Mouse (Mus musculus) CH12.LX (cell line): Measurements from ENCODE around the gene Ormdl2. TPM values are rescaled to one million over a fixed set of nuclear protein-coding genes. Genes with fewer than 3 reads are reported as not detected.
"Not testable (repeated sequence)": the region's sequence is repeated elsewhere in the genome, so short reads cannot be mapped to it uniquely, and the experiment has no call there.

Experiments
- DNase-seq: peaks from one replicate; pipeline ENCODE4 v3.0.0-alpha.2; 2013; ENCODE audit errors: extremely low read depth
- H3K27ac ChIP-seq: 2 replicates; pipeline ENCODE4 v1.5.1; 2012; ENCODE audit warnings: low read depth, mild to moderate bottlenecking, control low read depth, moderate library complexity; ENCODE audit not compliant: insufficient read depth
- H3K27me3 ChIP-seq: replicated peaks from 2 replicates; pipeline ENCODE3; 2012; ENCODE audit warnings: inconsistent platforms
- H3K36me3 ChIP-seq, 2 experiments: replicated peaks in 1 of 2; 2 replicates each; pipeline versions ENCODE3 to v1.6.1; 2012; ENCODE audit warnings: inconsistent platforms in 1 of 2, low read length in 1 of 2, mild to moderate bottlenecking in 1 of 2, mixed read lengths in 1 of 2, moderate library complexity in 1 of 2; ENCODE audit not compliant: control insufficient read depth in 1 of 2, insufficient read depth in 1 of 2
- H3K4me1 ChIP-seq, 2 experiments: 2 replicates each; pipeline ENCODE4 v1.6.1; 2012; ENCODE audit warnings: inconsistent platforms in 1 of 2, moderate library complexity in 1 of 2; ENCODE audit not compliant: insufficient read depth in 2 of 2, control insufficient read depth in 1 of 2
- H3K4me2 ChIP-seq: 2 replicates; pipeline ENCODE4 v1.6.1; 2012; ENCODE audit warnings: low read depth, mild to moderate bottlenecking, control low read depth; ENCODE audit not compliant: poor library complexity, insufficient read depth, severe bottlenecking
- H3K4me3 ChIP-seq, 3 experiments: fragments of 150-350 bp in 1 of 3; sonication (generic) in 1 of 3; replicated peaks in 1 of 3; 2 replicates each; pipeline versions ENCODE3 to v1.5.1; 2011 to 2012; ENCODE audit warnings: low read depth in 2 of 3, low read length in 2 of 3, mild to moderate bottlenecking in 2 of 3, moderate library complexity in 2 of 3, control low read depth in 1 of 3, improper control_type of control experiment in 1 of 3, inconsistent platforms in 1 of 3, mixed read lengths in 1 of 3; ENCODE audit not compliant: poor library complexity in 1 of 3
- H3K79me2 ChIP-seq: replicated peaks from 2 replicates; pipeline ENCODE4 v1.6.1; 2012; ENCODE audit warnings: mild to moderate bottlenecking, moderate library complexity; ENCODE audit not compliant: control insufficient read depth, poor library complexity, insufficient read depth, severe bottlenecking; ENCODE audit errors: extremely low read depth
- H3K9ac ChIP-seq: 2 replicates; pipeline ENCODE4 v1.6.1; 2012; ENCODE audit warnings: low read depth, mild to moderate bottlenecking, control low read depth, moderate library complexity; ENCODE audit not compliant: insufficient read depth
- H3K9me3 ChIP-seq: replicated peaks from 2 replicates; pipeline ENCODE3; 2012; ENCODE audit warnings: low read length, inconsistent platforms, mixed read lengths
- BHLHE40 ChIP-seq: IDR thresholded peaks from 2 replicates; pipeline ENCODE4 v1.6.1; 2011; ENCODE audit warnings: mild to moderate bottlenecking, low read depth, low read length, improper control_type of control experiment
- IRF4 ChIP-seq: IDR thresholded peaks from 2 replicates; pipeline ENCODE4 v1.6.1; 2014; ENCODE audit warnings: low read depth, mild to moderate bottlenecking, inconsistent platforms, low read length, improper control_type of control experiment
- MXI1 ChIP-seq: IDR thresholded peaks from 2 replicates; pipeline ENCODE4 v1.6.1; 2011; ENCODE audit warnings: mild to moderate bottlenecking, low read depth, low read length, improper control_type of control experiment
- MYC ChIP-seq: IDR thresholded peaks from 2 replicates; pipeline ENCODE4 v1.6.1; 2011; ENCODE audit warnings: low read depth, mild to moderate bottlenecking, improper control_type of control experiment, low read length
- SIN3A ChIP-seq: IDR thresholded peaks from 2 replicates; pipeline ENCODE4 v1.6.1; 2012; ENCODE audit warnings: low read length, improper control_type of control experiment, inconsistent platforms
- TBP ChIP-seq: conservative IDR thresholded peaks from 2 replicates; pipeline ENCODE4 v1.6.1; 2011; ENCODE audit warnings: low read depth, low read length, improper control_type of control experiment
- TCF12 ChIP-seq: IDR thresholded peaks from 2 replicates; pipeline ENCODE4 v1.6.1; 2014; ENCODE audit warnings: low read depth, mild to moderate bottlenecking, inconsistent platforms, low read length, improper control_type of control experiment
- ZNF384 ChIP-seq: IDR thresholded peaks from 2 replicates; pipeline ENCODE4 v1.6.1; 2012; ENCODE audit warnings: low read depth, low read length, improper control_type of control experiment, inconsistent platforms
- dilution Hi-C: fragments of 300-500 bp; cut with MboI; formaldehyde crosslinking; loops from 2 replicates; pipeline ENCODE4 v1.14.3; 2020; ENCODE audit warnings: low sequenced_read_pairs; ENCODE audit not compliant: extremely low pct_unique_long_range_greater_than_20kb, extremely low pct_ligation_motif_present
- in situ Hi-C: fragments of 300-500 bp; cut with MboI; formaldehyde crosslinking; loops from 3 replicates; pipeline ENCODE4 v1.14.3; 2019; ENCODE audit warnings: low sequenced_read_pairs, low pct_ligation_motif_present, low pct_unique_long_range_greater_than_20kb, mixed read lengths
- polyA plus RNA-seq: library from polyadenylated mRNA; unstranded; fragments of >175 nt; gene quantifications from 2 replicates; pipeline ENCODE4 v1.2.1, GENCODE M21; 2012; ENCODE audit warnings: low read depth; ENCODE audit not compliant: insufficient read length
- total RNA-seq, 2 experiments: library from RNA; depleted of rRNA; stranded (reverse); fragments of 300-350 nt in 1 of 2; fragments of >200 nt in 1 of 2; gene quantifications; 2 replicates each; pipeline ENCODE4 v1.2.3; 2012 to 2014

Gene Ormdl2
- total and polyA plus RNA-seq, 3 experiments, result 56.1 to 116 (median 65.8) TPM

- no peaks in the 10 kb centered on the region for H3K27me3 ChIP-seq
- TF ChIP-seq BHLHE40 (no peak), TBP (no peak), TCF12 (no peak), ZNF384 (no peak), IRF4 (no peak)
- in situ Hi-C loops (loop anchor here (5.0 kb wide), 1 partner anchor 52 kb away; no protein-coding TSS in a partner anchor), dilution Hi-C loops (no loop called here)
- H3K36me3 ChIP-seq, result peaks cover 17 to 59% of the 10 kb centered on the region in 2 experiments
- peaks cover 0 to 28% of the 10 kb centered on the region in 2 experiments; a peak in 2 of 4 replicates for H3K4me1 ChIP-seq
- no peak overlapping the region for H3K9ac ChIP-seq
- H3K4me3 ChIP-seq, result no peak overlapping the region
- H3K79me2 ChIP-seq, result peaks cover 62% of the 10 kb centered on the region
- no peak for DNase-seq
- no peak overlapping the region for H3K27ac ChIP-seq
- H3K4me2 ChIP-seq, result no peak overlapping the region
- H3K9me3 ChIP-seq, result no peaks in the 10 kb centered on the region
These were observed 2.4 kb upstream of the Ormdl2 start for GRCm38 (mm10) chr10:128823821-128824220.

DNA sequence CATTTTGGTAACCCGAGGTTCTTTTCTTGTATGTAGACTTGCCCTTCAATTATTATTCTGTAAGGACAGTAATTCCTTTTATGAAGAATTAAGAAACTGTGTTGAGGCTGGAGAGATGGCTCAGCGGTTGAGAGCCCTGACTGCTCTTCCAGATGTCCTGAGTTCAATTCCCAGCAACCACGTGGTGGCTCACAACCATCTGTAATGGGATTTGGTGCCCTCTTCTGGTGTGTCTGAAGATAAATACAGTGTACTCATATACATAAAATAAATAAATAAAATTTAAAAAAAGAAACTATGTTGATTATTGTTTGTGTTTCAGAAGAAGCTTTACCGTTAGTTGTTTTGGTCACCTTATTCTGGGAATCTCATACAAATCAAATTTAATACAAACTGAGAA is 1.6 kb upstream of the Ormdl2 start:
- H3K27me3 ChIP-seq, H3K9me3 ChIP-seq, DNase-seq: not testable (repeated sequence)
- peaks cover 58% of the 10 kb centered on the region for H3K79me2 ChIP-seq
- H3K4me2 ChIP-seq, result peak overlapping the region; percentile 43
- TF ChIP-seq MYC (peak; percentile 80), MXI1 (peak; percentile 49; the same call in 1 of the 2 replicates)
- TF ChIP-seq, all 38 proteins: peak for 2; not testable (repeated sequence) for 36
- H3K27ac ChIP-seq, dilution Hi-C loops: not testable (repeated sequence)
- Histone ChIP-seq H3K36me3 (peaks cover 18 to 59% of the 10 kb centered on the region in 2 experiments), H3K4me1 (peaks cover 0 to 28% of the 10 kb centered on the region in 2 experiments; a peak in 2 of 4 replicates), H3K9ac (peak overlapping the region; percentile 88; the same call in 1 of the 2 replicates), H3K4me3 (peak overlapping the region; percentile 77 to 96 (median 82))
- in situ Hi-C loops, result loop anchor here (5.0 kb wide), 1 partner anchor 51 kb away; no protein-coding TSS in a partner anchor

DNA sequence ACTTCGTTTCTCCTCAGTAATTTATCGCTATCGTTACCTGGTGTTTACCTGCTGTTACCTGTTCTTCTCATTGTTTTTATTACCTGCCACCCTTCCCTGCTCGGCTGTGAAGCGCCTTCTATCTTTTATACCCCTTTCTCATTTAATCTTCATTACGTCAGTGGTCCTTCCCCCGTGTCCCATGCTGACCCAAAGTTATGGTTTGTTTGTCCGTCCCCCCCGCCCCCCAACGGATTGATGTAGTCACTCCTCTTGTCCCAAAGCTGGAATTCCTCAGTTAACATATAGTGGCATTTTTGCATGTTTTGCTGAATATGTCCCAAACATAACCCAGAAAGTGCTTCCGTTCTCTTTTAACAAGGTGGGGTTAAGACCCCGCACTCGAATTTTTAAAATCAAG is 690 bp upstream of the Ormdl2 start:
- in situ Hi-C loops (loop anchor here (5.0 kb wide), 1 partner anchor 50 kb away; no protein-coding TSS in a partner anchor), dilution Hi-C loops (no loop called here)
- Histone ChIP-seq H3K4me2 (peak overlapping the region; percentile 43), H3K9me3 (no peaks in the 10 kb centered on the region), H3K27ac (peak overlapping the region; percentile 6; the same call in 1 of the 2 replicates), H3K9ac (peak overlapping the region; percentile 88), H3K4me1 (peaks cover 0 to 28% of the 10 kb centered on the region in 2 experiments; a peak in 2 of 4 replicates), H3K79me2 (peaks cover 52% of the 10 kb centered on the region), H3K4me3 (peak overlapping the region; percentile 77 to 96 (median 82))
- peak; percentile 25 for DNase-seq
- TF ChIP-seq TBP (no peak), IRF4 (no peak), MXI1 (peak; percentile 40; the same call in 1 of the 2 replicates), SIN3A (peak; percentile 60)
- TF ChIP-seq, all 38 proteins: peak for 2
- Histone ChIP-seq H3K36me3 (peaks cover 19 to 61% of the 10 kb centered on the region in 2 experiments), H3K27me3 (no peaks in the 10 kb centered on the region)
